Comparison of ENCODE assay signal across 12 mouse cellular contexts in the genomic region with DNA sequence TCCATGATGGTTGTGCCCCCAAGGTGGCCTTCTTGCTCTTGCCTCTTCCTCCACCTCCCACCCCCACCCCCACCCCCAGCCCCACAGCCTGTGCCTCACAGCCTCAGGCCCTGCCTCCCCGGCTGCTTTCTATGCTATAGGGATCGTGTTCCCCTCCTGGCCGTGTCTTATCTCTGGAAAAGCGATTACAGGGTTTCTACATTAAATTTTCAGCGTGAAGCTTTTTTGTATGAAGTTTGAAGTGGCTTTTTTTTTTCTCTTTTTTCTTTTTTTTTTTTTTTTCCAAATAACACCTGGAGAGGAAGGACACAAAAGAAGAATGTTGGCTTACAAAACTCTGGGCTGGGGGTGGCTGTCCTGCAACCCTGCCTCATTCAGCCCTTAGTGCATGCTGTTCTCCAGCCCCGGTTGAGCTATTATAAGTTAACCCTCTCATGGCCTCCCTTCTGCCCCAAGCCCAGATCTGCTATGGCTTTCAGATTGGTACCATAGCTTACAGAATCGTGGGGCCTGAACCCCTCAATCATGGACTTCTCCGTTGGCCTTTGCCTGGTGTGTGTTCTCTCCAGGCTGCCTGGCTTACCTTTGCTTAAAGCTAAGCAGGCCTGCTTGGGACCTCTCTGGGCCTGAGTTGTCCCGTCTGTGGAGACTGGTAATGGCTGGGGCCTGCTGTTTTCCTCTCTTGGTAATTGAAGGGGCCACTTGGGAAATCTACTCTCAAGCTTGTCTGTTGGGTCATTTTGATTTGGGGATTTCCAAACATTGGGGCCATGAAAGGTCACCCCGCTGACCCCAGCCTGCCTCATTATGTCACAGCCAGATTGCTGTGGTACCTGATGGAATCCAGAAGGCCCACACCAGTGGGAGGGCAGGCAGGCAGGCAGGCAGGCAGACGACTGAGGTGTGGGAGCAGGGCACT. TPM values are rescaled to one million over a fixed set of nuclear protein-coding genes. Genes with fewer than 3 reads are reported as not detected.
DNase-seq lines count a peak whose midpoint lies in the region; ATAC-seq and TF ChIP-seq lines count a peak whose summit lies in the region.
"Had no signal": no experiment of that assay in that cellular context is flagged by ENCODE, and none has a peak within 500 bp of the region (broad histone marks: within the 10 kb centered on the region; RNA-seq: fewer than 3 reads in every experiment).

No protein-coding gene starts in this region.

- H3K4me2 ChIP-seq in kidney, postnatal 0 days (ENCODE audit: low read length), result no peak overlapping the region
- H3K4me2 ChIP-seq in embryonic facial prominence, embryonic 12.5 days (replicated peaks), result peak overlapping the region; percentile 14; the same call in 1 of the 2 replicates
- no peak overlapping the region for H3K4me2 ChIP-seq in liver, embryonic 13.5 days

- peak; percentile 63 for DNase-seq in gastrocnemius, adult 2 months
- no peak for DNase-seq in gastrocnemius, postnatal 25 days
- no peak for DNase-seq in kidney, postnatal 0 days (ENCODE audit: low spot score)
- no peak for DNase-seq in kidney, postnatal 36 days
- DNase-seq in liver, embryonic 13.5 days, result no peak
- DNase-seq in spleen, postnatal 4 days (ENCODE audit: low spot score in 2 of 2), result no peak
- no peak for DNase-seq in cerebellum, adult 18-20 months
- DNase-seq: adrenal gland, adult 8-10 months; cerebellum, adult 8-10 months; kidney, adult 11 months had no signal

- no peak for TF ChIP-seq CTCF in gastrocnemius, adult 2 months (IDR thresholded peaks at IDR 0.05)
- TF ChIP-seq CTCF in kidney, postnatal 0 days (IDR thresholded peaks at IDR 0.05; ENCODE audit: low read depth), result no peak

- H3K27ac ChIP-seq in gastrocnemius, adult 2 months, result peak overlapping the region; percentile 99
- peak overlapping the region; percentile 47; the same call in 1 of the 2 replicates for H3K27ac ChIP-seq in kidney, postnatal 0 days
- peak overlapping the region; percentile 96 for H3K27ac ChIP-seq in embryonic facial prominence, embryonic 12.5 days
- peak overlapping the region; percentile 76 for H3K27ac ChIP-seq in liver, embryonic 13.5 days
- H3K27ac ChIP-seq: left cerebral cortex, adult 2 months had no signal

- H3K4me1 ChIP-seq in kidney, postnatal 0 days (replicated peaks; ENCODE audit: insufficient read depth, low read length), result peaks cover 30% of the 10 kb centered on the region
- H3K4me1 ChIP-seq in embryonic facial prominence, embryonic 12.5 days, result peaks cover 57% of the 10 kb centered on the region
- H3K4me1 ChIP-seq in liver, embryonic 13.5 days (replicated peaks), result peaks cover 55% of the 10 kb centered on the region

- intact Hi-C loops in gastrocnemius, adult 2 months (cut with DNase I), result no loop called here

- no peak overlapping the region for H3K9ac ChIP-seq in kidney, postnatal 0 days (ENCODE audit: low read depth, low read length)
- H3K9ac ChIP-seq in embryonic facial prominence, embryonic 12.5 days, result no peak overlapping the region
- no peak overlapping the region; the same call in 1 of the 2 replicates for H3K9ac ChIP-seq in liver, embryonic 13.5 days

- WGBS in kidney, postnatal 0 days, result 29% methylated on average over 11 of the region's 11 CpGs
- 8% methylated on average over 11 of the region's 11 CpGs for WGBS in embryonic facial prominence, embryonic 12.5 days
- WGBS in liver, embryonic 13.5 days (ENCODE audit: insufficient replicate concordance), result 35% methylated on average over 11 of the region's 11 CpGs

- H3K36me3 ChIP-seq in kidney, postnatal 0 days (ENCODE audit: insufficient read depth, low read length), result no peaks in the 10 kb centered on the region
- H3K36me3 ChIP-seq in embryonic facial prominence, embryonic 12.5 days, result no peaks in the 10 kb centered on the region
- H3K36me3 ChIP-seq in liver, embryonic 13.5 days, result no peaks in the 10 kb centered on the region

- H3K4me3 ChIP-seq in gastrocnemius, adult 2 months, result peak overlapping the region; percentile 88
- no peak overlapping the region for H3K4me3 ChIP-seq in kidney, postnatal 0 days (replicated peaks; ENCODE audit: low read depth, low read length)
- no peak overlapping the region for H3K4me3 ChIP-seq in embryonic facial prominence, embryonic 12.5 days
- no peak overlapping the region for H3K4me3 ChIP-seq in liver, embryonic 13.5 days (replicated peaks)
- H3K4me3 ChIP-seq: left cerebral cortex, adult 2 months had no signal

- no peak for ATAC-seq in kidney, postnatal 0 days (replicated peaks; ENCODE audit: low FRiP score, low read depth)
- peak; percentile 7; the same call in 1 of the 2 replicates for ATAC-seq in embryonic facial prominence, embryonic 12.5 days (ENCODE audit: insufficient number of reproducible peaks, insufficient read depth, low FRiP score, low TSS enrichment)
- ATAC-seq in liver, embryonic 13.5 days (ENCODE audit: low read depth), result no peak; the same call in 1 of the 2 replicates

- H3K9me3 ChIP-seq in kidney, postnatal 0 days (replicated peaks; ENCODE audit: low read length), result no peaks in the 10 kb centered on the region
- H3K9me3 ChIP-seq in embryonic facial prominence, embryonic 12.5 days, result no peaks in the 10 kb centered on the region
- H3K9me3 ChIP-seq in liver, embryonic 13.5 days (replicated peaks), result no peaks in the 10 kb centered on the region

- H3K27me3 ChIP-seq in kidney, postnatal 0 days (ENCODE audit: insufficient read depth, low read length), result no peaks in the 10 kb centered on the region
- H3K27me3 ChIP-seq in embryonic facial prominence, embryonic 12.5 days, result no peaks in the 10 kb centered on the region
- no peaks in the 10 kb centered on the region for H3K27me3 ChIP-seq in liver, embryonic 13.5 days

RNA-seq across cellular contexts. Expression of a gene that starts 21.2 kb away (rescaled TPM):
- total RNA-seq in gastrocnemius, adult 2 months (2021), result 1 to 10 TPM in 1 of 2 experiments, under 1 TPM in 1; 0.89 to 1.4 TPM
- 10 to 100 TPM in 1 of 2 experiments, 1 to 10 TPM in 1; 8.6 to 18.3 TPM for total RNA-seq in gastrocnemius, postnatal 25 days (2021)
- polyA plus RNA-seq in kidney, postnatal 0 days (2015; fragmentation: Nextera tagmentation; extraction: Ambion mirVana), result 21.3 and 22.6 TPM in 2 replicates
- 19.8 and 32.6 TPM in 2 replicates for polyA plus RNA-seq in embryonic facial prominence, embryonic 12.5 days (2016; fragmentation: Nextera tagmentation; extraction: Ambion mirVana)
- 11.3 and 12.2 TPM in 2 replicates for polyA plus RNA-seq in liver, embryonic 13.5 days (2015; fragmentation: Nextera tagmentation; extraction: Ambion mirVana)

RNA-seq across cellular contexts. Expression of a gene that starts 55.0 kb away (rescaled TPM):
- over 10,000 TPM; 28,899 to 38,022 TPM for total RNA-seq in gastrocnemius, adult 2 months (2021)
- over 10,000 TPM; 28,170 to 31,317 TPM for total RNA-seq in gastrocnemius, postnatal 25 days (2021)
- 3.4 TPM in 2 replicates for polyA plus RNA-seq in kidney, postnatal 0 days (2015; fragmentation: Nextera tagmentation; extraction: Ambion mirVana)
- polyA plus RNA-seq in embryonic facial prominence, embryonic 12.5 days (2016; fragmentation: Nextera tagmentation; extraction: Ambion mirVana), result 4.6 and 6.9 TPM in 2 replicates
- polyA plus RNA-seq in liver, embryonic 13.5 days (2015; fragmentation: Nextera tagmentation; extraction: Ambion mirVana), result 1.6 and 2.6 TPM in 2 replicates
- total RNA-seq: left cerebral cortex, adult 2 months had no signal

Comparison
In these comparisons a context has a peak if more than half of its experiments do, and no peak if none do; other contexts are left out.
1. H3K27ac ChIP-seq: peak in every context shown above with its lines; median percentile 99 in gastrocnemius, adult 2 months; 96 in embryonic facial prominence, embryonic 12.5 days; 76 in liver, embryonic 13.5 days; 47 in kidney, postnatal 0 days.